Mouse (Mus musculus) embryo, embryonic 9.5 days (tissue): Measurements from ENCODE around the gene Fam229a.
"Not testable (repeated sequence)": the region's sequence is repeated elsewhere in the genome, so short reads cannot be mapped to it uniquely, and the experiment has no call there.

Experiments used
- DNase-seq: peaks from one replicate; pipeline ENCODE4 v3.0.0-alpha.2; 2017; ENCODE audit errors: extremely low spot score

Fam229a gene

DNA sequence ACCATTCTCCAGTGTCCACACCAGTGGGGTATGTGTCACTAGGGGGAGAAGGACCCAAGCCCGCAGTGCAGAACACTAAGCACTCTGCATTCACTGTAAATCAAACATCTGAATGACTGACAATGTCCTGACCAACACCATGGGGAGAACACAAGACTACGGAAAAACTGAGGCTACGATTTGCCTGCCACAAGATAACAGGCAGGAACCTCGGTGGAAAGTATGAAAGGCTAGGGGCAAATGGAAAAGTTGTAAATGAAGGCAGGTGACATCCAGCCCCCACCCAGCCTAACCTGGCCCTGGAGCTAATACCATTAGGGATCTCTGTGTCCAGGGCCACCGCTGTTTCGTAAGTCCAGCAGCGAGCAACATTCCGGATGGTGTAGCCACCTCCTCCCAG is 27.5 kb downstream of the Fam229a start:
- no peak for DNase-seq

DNA sequence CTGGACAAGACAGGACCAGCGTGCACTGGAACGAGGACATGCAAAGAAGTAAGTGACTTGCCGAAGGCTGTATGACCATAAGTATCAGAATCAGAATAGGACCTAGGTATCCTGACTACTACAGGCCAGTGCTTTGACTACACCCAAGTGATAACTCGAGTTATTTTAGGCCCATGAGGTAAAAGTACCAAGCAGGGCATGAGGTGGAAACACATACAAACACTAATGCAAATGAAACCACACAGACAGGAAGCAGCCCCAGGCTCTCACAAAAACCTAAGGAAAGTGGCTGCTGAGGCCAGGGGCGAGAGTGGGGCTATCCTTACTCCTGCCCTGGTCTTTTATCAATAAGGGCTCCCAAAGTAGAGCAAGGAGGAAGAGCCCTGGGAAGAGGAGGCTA is 34.3 kb downstream of the Fam229a start:
- DNase-seq: no peak

DNA sequence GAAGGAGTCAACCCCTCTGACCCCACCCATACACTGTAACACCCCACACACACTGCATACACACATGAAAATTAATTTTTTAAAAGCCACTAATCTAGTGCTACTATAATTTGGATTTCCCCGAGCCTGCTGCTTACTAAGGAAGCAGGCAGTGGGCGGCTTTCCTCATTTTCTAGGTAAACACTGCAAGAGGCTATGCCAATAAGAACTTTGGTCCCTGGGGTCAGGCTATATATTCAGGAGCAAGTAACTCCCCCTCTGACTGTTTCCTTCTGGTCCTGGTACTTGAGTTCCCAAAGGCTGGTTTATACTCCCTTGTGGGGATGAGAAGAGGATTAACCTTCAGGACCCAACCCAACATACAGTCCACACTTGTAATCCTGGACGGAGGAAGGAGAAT is 34.9 kb downstream of the Fam229a start:
- no peak for DNase-seq

DNA sequence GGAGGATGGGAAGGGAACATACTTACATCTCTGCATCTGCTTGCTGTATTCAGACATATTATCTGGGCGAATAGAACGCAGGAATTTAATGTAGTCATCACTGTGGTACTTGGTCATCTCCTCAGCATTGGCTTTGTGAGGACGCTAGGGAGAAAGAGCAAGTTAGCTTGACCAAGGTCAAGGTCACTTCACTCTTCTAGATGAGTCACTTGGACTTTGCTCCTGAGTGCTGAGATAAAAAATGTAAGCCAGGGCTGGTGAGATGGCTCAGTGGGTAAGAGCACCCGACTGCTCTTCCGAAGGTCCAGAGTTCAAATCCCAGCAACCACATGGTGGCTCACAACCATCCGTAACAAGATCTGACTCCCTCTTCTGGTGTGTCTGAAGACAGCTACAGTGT is 37.9 kb downstream of the Fam229a start:
- not testable (repeated sequence) for DNase-seq

DNA sequence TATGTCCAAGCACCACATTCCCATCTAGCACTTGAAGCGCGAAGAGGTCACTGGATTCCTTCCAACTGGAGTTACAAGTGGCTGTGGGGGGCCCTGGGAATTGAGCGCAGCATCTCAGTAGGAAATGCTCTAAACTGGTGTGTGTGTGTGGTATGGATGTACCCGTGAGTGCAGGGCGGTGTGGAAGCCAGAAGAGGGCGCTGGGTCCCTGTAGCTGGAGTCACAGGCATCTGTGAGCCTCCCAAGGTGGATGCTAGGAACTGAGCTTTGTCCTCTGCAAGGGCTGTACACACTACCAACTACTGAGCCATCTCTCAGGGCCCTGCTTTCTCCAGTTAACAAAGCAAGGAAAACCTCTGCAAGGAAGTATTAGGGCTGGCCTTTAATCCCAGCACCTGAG is 49.0 kb downstream of the Fam229a start:
- no peak for DNase-seq
